Mouse (Mus musculus) megakaryocyte, embryonic 14.5 days (primary cell): ENCODE results near the gene Morc3. TPM values are rescaled to one million over a fixed set of nuclear protein-coding genes. Genes with fewer than 3 reads are reported as not detected.

Experiments
- H3K27me3 ChIP-seq: replicated peaks from 2 replicates; pipeline ENCODE3; 2012; ENCODE audit warnings: inconsistent platforms
- H3K36me3 ChIP-seq: replicated peaks from 2 replicates; pipeline ENCODE3; 2012; ENCODE audit warnings: low read length, inconsistent platforms, mixed read lengths
- H3K4me1 ChIP-seq: 2 replicates; pipeline ENCODE4 v1.6.1; 2012; ENCODE audit warnings: inconsistent platforms
- H3K4me3 ChIP-seq: replicated peaks from 2 replicates; pipeline ENCODE3; 2012; ENCODE audit warnings: moderate library complexity, mild to moderate bottlenecking, inconsistent platforms
- H3K9me3 ChIP-seq: 2 replicates; pipeline ENCODE4 v1.6.1; 2012; ENCODE audit warnings: inconsistent platforms
- FLI1 ChIP-seq: IDR thresholded peaks from 2 replicates; pipeline ENCODE4 v1.6.1; 2012; ENCODE audit warnings: low read length, inconsistent platforms, mixed read lengths
- GATA1 ChIP-seq: IDR thresholded peaks from 3 replicates; pipeline ENCODE4 v1.6.1; 2012; ENCODE audit warnings: mixed read lengths, low read length, inconsistent platforms, borderline replicate concordance
- polyA plus RNA-seq: library from polyadenylated mRNA; stranded (reverse); fragments of >175 nt; gene quantifications from 2 replicates; pipeline ENCODE4 v1.2.3, GENCODE M21; 2012; ENCODE audit warnings: low replicate concordance; ENCODE audit not compliant: insufficient read depth

Gene Morc3
- polyA plus RNA-seq, 1 experiment, result 2.9 TPM

DNA sequence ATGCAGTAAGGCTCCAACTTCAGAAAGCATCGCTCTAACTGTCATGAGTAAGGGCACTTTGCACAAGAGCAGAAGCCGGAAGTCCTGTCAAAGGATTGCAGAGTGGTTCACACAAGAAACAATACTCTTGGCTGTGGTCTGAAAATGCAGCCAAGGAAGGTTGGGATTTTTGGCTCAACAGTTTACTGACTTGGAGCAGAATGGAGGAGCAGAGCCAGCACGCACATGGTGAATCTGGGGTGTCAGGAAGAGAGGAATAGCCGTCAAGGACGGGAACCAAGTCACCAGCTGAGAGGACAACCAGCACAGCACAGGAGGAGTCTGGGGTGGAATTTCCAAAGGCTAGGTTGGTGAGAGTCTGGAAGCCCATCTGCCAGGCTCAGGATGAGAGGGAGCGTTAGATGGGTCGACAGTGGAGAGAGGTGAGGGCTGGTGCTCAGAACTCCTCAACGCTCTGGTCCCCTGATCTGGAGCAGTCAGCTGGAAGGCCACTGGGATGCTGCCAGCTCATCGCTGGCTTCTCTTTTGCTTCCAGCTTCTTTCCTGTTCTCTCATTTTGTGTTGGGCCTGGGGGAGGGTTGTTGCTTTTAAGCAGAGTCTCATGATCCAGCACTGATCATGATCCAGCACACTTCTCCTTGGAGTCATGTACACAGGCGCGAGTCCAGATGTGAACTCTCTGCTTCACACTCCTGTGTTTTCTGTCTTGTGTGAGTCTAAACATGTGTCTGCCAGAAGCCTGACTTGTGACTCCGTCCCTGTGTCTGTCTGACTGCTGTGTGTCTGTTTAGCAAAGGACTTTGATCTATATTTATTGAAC, 34.7 kb upstream of the Morc3 start:
- Histone ChIP-seq H3K36me3 (peaks cover 39% of the 10 kb centered on the region), H3K4me1 (peaks cover 6% of the 10 kb centered on the region; the same call in 1 of the 2 replicates), H3K9me3 (no peaks in the 10 kb centered on the region), H3K27me3 (peaks cover 45% of the 10 kb centered on the region), H3K4me3 (no peak overlapping the region)
- TF ChIP-seq FLI1 (no peak), GATA1 (no peak)

DNA sequence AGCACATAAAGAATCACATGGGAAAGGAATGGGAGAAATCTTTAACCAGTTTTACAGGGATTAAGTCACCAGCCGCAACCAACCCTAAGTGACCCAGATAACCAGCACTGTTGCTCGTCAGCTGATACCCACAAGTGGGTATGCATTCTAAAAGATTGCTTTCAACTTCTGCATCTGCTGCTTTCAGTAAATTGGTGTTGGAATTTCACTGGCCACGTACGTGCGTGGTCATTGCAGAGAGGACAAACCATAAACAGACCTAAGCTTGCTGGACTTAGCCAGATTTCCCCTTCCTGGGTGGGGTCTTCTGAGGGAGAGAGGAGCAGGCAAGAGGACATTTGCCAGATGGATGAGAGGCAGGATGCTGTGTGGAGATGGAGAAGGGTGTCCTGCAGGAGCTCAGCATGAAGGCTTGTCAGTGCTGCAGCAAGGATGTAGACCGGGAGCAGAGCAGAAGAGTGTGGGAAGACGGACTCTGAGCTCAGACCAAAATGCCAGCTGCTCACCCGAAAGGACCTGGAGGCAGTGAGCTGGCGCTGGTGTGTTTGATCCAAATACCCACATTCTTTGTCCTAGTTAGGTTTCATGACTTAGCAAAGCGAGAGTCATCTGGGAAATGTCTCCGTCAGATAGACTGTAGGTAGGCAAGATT, 34.0 kb upstream of the Morc3 start:
- no peaks in the 10 kb centered on the region for H3K9me3 ChIP-seq
- H3K36me3 ChIP-seq, result peaks cover 37% of the 10 kb centered on the region
- H3K27me3 ChIP-seq, result peaks cover 42% of the 10 kb centered on the region
- no peak overlapping the region for H3K4me3 ChIP-seq
- TF ChIP-seq FLI1 (no peak), GATA1 (no peak)
- H3K4me1 ChIP-seq, result peaks cover 6% of the 10 kb centered on the region; the same call in 1 of the 2 replicates

GRCm38 (mm10) chr16:93798623-93799022, 33.3 kb upstream of the Morc3 start:
- Histone ChIP-seq H3K27me3 (peaks cover 39% of the 10 kb centered on the region), H3K36me3 (peaks cover 36% of the 10 kb centered on the region), H3K4me3 (no peak overlapping the region), H3K4me1 (peaks cover 6% of the 10 kb centered on the region; the same call in 1 of the 2 replicates), H3K9me3 (no peaks in the 10 kb centered on the region)
- TF ChIP-seq FLI1 (no peak), GATA1 (no peak)

- Histone ChIP-seq H3K27me3 (peaks cover 37% of the 10 kb centered on the region), H3K9me3 (no peaks in the 10 kb centered on the region), H3K4me1 (peaks cover 6% of the 10 kb centered on the region; the same call in 1 of the 2 replicates), H3K36me3 (peaks cover 35% of the 10 kb centered on the region), H3K4me3 (no peak overlapping the region)
- TF ChIP-seq GATA1 (no peak), FLI1 (no peak)
These were observed 32.9 kb upstream of the Morc3 start for GRCm38 (mm10) chr16:93799071-93799470.

- Histone ChIP-seq H3K9me3 (no peaks in the 10 kb centered on the region), H3K36me3 (peaks cover 36% of the 10 kb centered on the region), H3K4me1 (peaks cover 10% of the 10 kb centered on the region; the same call in 1 of the 2 replicates), H3K4me3 (no peak overlapping the region), H3K27me3 (peaks cover 35% of the 10 kb centered on the region)
- TF ChIP-seq GATA1, result no peak
These were observed 32.0 kb upstream of the Morc3 start for GRCm38 (mm10) chr16:93799936-93800335.

DNA sequence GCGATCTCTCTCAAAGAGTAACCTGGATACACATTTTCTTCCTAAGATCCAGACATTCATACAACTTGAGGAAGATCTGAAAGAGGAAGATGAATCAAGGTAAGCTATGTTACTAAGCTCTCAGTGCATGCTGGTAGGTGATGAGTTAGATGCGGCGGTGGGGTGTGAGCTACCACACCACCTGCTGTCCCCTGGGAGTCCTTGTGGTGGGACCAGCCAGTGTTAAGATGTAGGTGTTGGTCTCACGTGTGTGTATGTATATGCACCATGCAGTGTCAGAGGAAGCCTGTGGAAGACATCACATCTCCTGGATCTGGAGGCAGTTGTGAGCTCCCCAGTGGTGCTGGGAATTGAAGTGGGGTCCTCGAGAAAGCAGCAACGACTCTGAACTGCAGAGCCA, 24.8 kb upstream of the Morc3 start:
- Histone ChIP-seq H3K36me3 (peaks cover 72% of the 10 kb centered on the region), H3K27me3 (no peaks in the 10 kb centered on the region), H3K4me1 (peaks cover 36% of the 10 kb centered on the region), H3K4me3 (no peak overlapping the region), H3K9me3 (peaks cover 15% of the 10 kb centered on the region)
- TF ChIP-seq GATA1, result no peak
- no peak for TF ChIP-seq FLI1

GRCm38 (mm10) chr16:93807961-93808554, 23.9 kb upstream of the Morc3 start:
- H3K4me1 ChIP-seq, result peaks cover 36% of the 10 kb centered on the region
- TF ChIP-seq GATA1 (no peak), FLI1 (no peak)

DNA sequence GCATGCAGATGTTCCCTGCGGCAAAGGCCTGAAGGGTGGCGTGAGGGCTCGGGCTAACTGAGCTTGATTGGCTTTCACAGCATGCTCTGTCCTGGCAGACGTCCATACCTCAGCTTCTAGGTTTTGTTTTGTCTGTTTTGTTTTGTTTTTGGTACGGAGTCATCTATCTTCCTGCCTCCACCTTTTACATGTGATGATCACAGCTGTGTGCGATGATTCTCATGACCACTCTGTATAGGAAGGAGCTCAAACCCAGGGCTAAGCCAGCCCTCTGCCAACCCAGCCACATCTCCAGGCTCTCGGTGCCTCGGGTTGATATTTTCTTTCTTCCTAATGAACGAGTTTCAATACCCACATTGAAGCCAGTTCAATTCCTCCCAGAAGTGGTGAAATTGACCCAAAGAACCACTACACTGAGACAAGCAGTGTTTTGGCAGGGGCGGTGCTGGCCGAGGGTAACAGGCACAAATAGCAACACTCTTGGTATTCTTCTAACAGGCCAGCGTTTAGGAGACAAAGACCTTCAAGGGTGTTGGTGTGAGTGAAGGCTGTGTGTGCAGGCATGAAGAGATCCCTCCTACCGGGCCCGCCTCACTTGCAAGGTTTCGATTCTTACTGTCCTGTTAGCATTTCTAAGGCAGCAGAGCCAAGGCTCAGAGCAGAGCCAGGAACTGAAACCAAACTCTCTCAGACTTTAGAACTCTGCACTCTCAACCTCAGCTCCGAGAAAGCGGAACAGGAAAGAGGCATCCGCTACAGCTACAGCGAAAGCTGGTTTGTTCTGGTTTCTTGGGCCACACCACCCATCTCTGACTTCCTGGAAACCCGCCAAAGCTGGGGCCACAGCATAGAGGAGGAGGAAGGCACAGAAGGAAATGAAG, 15.8 kb upstream of the Morc3 start:
- Histone ChIP-seq H3K4me1 (peaks cover 37% of the 10 kb centered on the region), H3K27me3 (no peaks in the 10 kb centered on the region), H3K4me3 (peak overlapping the region; percentile 92), H3K36me3 (peaks cover 19% of the 10 kb centered on the region), H3K9me3 (peaks cover 15% of the 10 kb centered on the region)
- TF ChIP-seq GATA1 (no peak), FLI1 (no peak)

More at GRCm38 (mm10) chr16:93807961-93808554, 23.9 kb upstream of the Morc3 start:
- H3K4me3 ChIP-seq, result no peak overlapping the region
- peaks cover 76% of the 10 kb centered on the region for H3K36me3 ChIP-seq
- H3K27me3 ChIP-seq, result no peaks in the 10 kb centered on the region
- H3K9me3 ChIP-seq, result peaks cover 19% of the 10 kb centered on the region

DNA sequence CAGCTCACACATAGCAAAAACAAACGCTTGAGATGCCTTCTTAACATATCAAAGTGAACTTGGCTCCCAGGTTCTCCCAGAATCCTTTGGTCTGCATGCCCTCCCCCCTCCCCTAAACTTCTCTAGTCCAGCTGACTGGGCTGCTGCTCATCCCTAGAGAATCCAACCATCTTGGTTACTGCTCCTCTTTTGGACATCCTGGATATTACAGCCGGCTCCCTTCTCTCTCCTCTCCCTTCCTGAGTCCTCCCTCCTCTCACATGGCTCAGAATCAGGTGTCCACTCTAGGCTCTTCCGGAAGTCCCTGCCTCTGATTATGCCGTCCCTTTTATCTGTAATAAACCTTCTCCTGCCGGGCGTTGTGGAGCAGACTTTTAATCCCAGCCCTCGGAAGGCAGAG, 15.1 kb upstream of the Morc3 start:
- Histone ChIP-seq H3K4me1 (peaks cover 37% of the 10 kb centered on the region), H3K36me3 (peaks cover 11% of the 10 kb centered on the region), H3K4me3 (peak overlapping the region; percentile 92), H3K9me3 (peaks cover 9% of the 10 kb centered on the region), H3K27me3 (no peaks in the 10 kb centered on the region)
- TF ChIP-seq FLI1, result no peak
